Mouse (Mus musculus): ENCODE results near the gene Nphs1. TPM values are rescaled to one million over a fixed set of nuclear protein-coding genes. Genes with fewer than 3 reads are reported as not detected.

Nphs1 gene
- polyA plus RNA-seq, 2 experiments: 0.06 to 0.23 TPM

GRCm38 (mm10) chr7:30440697-30441096 lies 17.4 kb upstream of the Nphs1 start:
- Histone ChIP-seq H3K27me3 (ENCODE audit: control insufficient read depth, insufficient read depth, low read length) (no peaks in the 10 kb centered on the region), H3K9ac (ENCODE audit: low read depth, low read length, severe bottlenecking) (no peak overlapping the region), H3K27ac (replicated peaks; ENCODE audit: low read depth, low read length) (no peak overlapping the region), H3K36me3 (ENCODE audit: control insufficient read depth, insufficient read depth, low read length) (peaks cover 9% of the 10 kb centered on the region), H3K4me2 (replicated peaks; ENCODE audit: low read depth, low read length, severe bottlenecking) (no peak overlapping the region), H3K9me3 (ENCODE audit: control insufficient read depth, low read length) (no peaks in the 10 kb centered on the region), H3K4me3 (replicated peaks; ENCODE audit: low read length) (no peak overlapping the region), H3K4me1 (ENCODE audit: control insufficient read depth, insufficient read depth, low read length) (peaks cover 7% of the 10 kb centered on the region; the same call in 1 of the 2 replicates)
- peak; percentile 53 for DNase-seq (ENCODE audit: low spot score)
- TF ChIP-seq POLR2A (IDR thresholded peaks at IDR 0.05; ENCODE audit: borderline replicate concordance, extremely low read depth, insufficient read depth, insufficient read length): no peak
- ATAC-seq (ENCODE audit: low FRiP score, low read depth): no peak
- WGBS: 22% methylated on average over 5 of the region's 5 CpGs

- H3K4me2 ChIP-seq (replicated peaks; ENCODE audit: low read depth, low read length, severe bottlenecking): peak overlapping the region; percentile 79
- DNase-seq (ENCODE audit: low spot score): no peak
- peaks cover 7% of the 10 kb centered on the region; the same call in 1 of the 2 replicates for H3K4me1 ChIP-seq (ENCODE audit: control insufficient read depth, insufficient read depth, low read length)
- no peaks in the 10 kb centered on the region for H3K27me3 ChIP-seq (ENCODE audit: control insufficient read depth, insufficient read depth, low read length)
- H3K4me3 ChIP-seq (replicated peaks; ENCODE audit: low read length): 0 out of 2 replicates have a peak overlapping the region, but pooled peaks have one; percentile 67
- no peaks in the 10 kb centered on the region for H3K9me3 ChIP-seq (ENCODE audit: control insufficient read depth, low read length)
- no peak for ATAC-seq (ENCODE audit: low FRiP score, low read depth)
- TF ChIP-seq POLR2A (IDR thresholded peaks at IDR 0.05; ENCODE audit: borderline replicate concordance, extremely low read depth, insufficient read depth, insufficient read length): no peak
- 22% methylated on average over 9 of the region's 9 CpGs for WGBS
- peaks cover 5% of the 10 kb centered on the region for H3K36me3 ChIP-seq (ENCODE audit: control insufficient read depth, insufficient read depth, low read length)
- no peak overlapping the region for H3K27ac ChIP-seq (replicated peaks; ENCODE audit: low read depth, low read length)
- no peak overlapping the region for H3K9ac ChIP-seq (ENCODE audit: low read depth, low read length, severe bottlenecking)
Measured at GRCm38 (mm10) chr7:30443696-30444095, 14.4 kb upstream of the Nphs1 start.

- 2% methylated on average over 38 of the region's 38 CpGs for WGBS
- DNase-seq (ENCODE audit: low spot score): peak; percentile 35
- no peaks in the 10 kb centered on the region for H3K9me3 ChIP-seq (ENCODE audit: control insufficient read depth, low read length)
- H3K4me3 ChIP-seq (replicated peaks; ENCODE audit: low read length): peak overlapping the region; percentile 67
- peaks cover 7% of the 10 kb centered on the region; the same call in 1 of the 2 replicates for H3K4me1 ChIP-seq (ENCODE audit: control insufficient read depth, insufficient read depth, low read length)
- no peak for TF ChIP-seq POLR2A (IDR thresholded peaks at IDR 0.05; ENCODE audit: borderline replicate concordance, extremely low read depth, insufficient read depth, insufficient read length)
- H3K27ac ChIP-seq (replicated peaks; ENCODE audit: low read depth, low read length): 0 out of 2 replicates have a peak overlapping the region, but pooled peaks have one; percentile 48
- H3K27me3 ChIP-seq (ENCODE audit: control insufficient read depth, insufficient read depth, low read length): no peaks in the 10 kb centered on the region
- peaks cover 5% of the 10 kb centered on the region for H3K36me3 ChIP-seq (ENCODE audit: control insufficient read depth, insufficient read depth, low read length)
- peak; percentile 42; the same call in 1 of the 2 replicates for ATAC-seq (ENCODE audit: low FRiP score, low read depth)
- H3K4me2 ChIP-seq (replicated peaks; ENCODE audit: low read depth, low read length, severe bottlenecking): peak overlapping the region; percentile 79
- H3K9ac ChIP-seq (ENCODE audit: low read depth, low read length, severe bottlenecking): peak overlapping the region; percentile 65
Measured at GRCm38 (mm10) chr7:30444154-30444970, 13.8 kb upstream of the Nphs1 start.

GRCm38 (mm10) chr7:30444971-30445751 lies 13.0 kb upstream of the Nphs1 start, which contains the start of gene Aplp1:
Aplp1 (minus strand) TSS chr7:30445535.
- Histone ChIP-seq H3K4me2 (replicated peaks; ENCODE audit: low read depth, low read length, severe bottlenecking) (peak within 1 kb of the TSS; percentile 79), H3K9ac (ENCODE audit: low read depth, low read length, severe bottlenecking) (peak within 1 kb of the TSS; percentile 65), H3K36me3 (ENCODE audit: control insufficient read depth, insufficient read depth, low read length) (peaks cover 5% of the 10 kb centered on the region; the same call in 1 of the 2 replicates), H3K9me3 (ENCODE audit: control insufficient read depth, low read length) (no peaks in the 10 kb centered on the region), H3K4me1 (ENCODE audit: control insufficient read depth, insufficient read depth, low read length) (peaks cover 7% of the 10 kb centered on the region; the same call in 1 of the 2 replicates), H3K4me3 (replicated peaks; ENCODE audit: low read length) (peak within 1 kb of the TSS; percentile 67), H3K27ac (replicated peaks; ENCODE audit: low read depth, low read length) (peak within 1 kb of the TSS; percentile 48; the same call in 1 of the 2 replicates), H3K27me3 (ENCODE audit: control insufficient read depth, insufficient read depth, low read length) (no peaks in the 10 kb centered on the region)
- WGBS: under 1% methylated on average over 49 of the region's 72 CpGs
- TF ChIP-seq POLR2A (IDR thresholded peaks at IDR 0.05; ENCODE audit: borderline replicate concordance, extremely low read depth, insufficient read depth, insufficient read length): no peak
- DNase-seq (ENCODE audit: low spot score) (peak; percentile 43), ATAC-seq (ENCODE audit: low FRiP score, low read depth) (peak; percentile 82)

- Histone ChIP-seq H3K27me3 (ENCODE audit: control insufficient read depth, insufficient read depth, low read length) (peaks cover 34% of the 10 kb centered on the region), H3K4me3 (replicated peaks; ENCODE audit: low read length) (no peak overlapping the region), H3K36me3 (ENCODE audit: control insufficient read depth, insufficient read depth, low read length) (no peaks in the 10 kb centered on the region), H3K4me2 (replicated peaks; ENCODE audit: low read depth, low read length, severe bottlenecking) (no peak overlapping the region), H3K4me1 (ENCODE audit: control insufficient read depth, insufficient read depth, low read length) (no peaks in the 10 kb centered on the region), H3K9ac (ENCODE audit: low read depth, low read length, severe bottlenecking) (no peak overlapping the region), H3K9me3 (ENCODE audit: control insufficient read depth, low read length) (no peaks in the 10 kb centered on the region), H3K27ac (replicated peaks; ENCODE audit: low read depth, low read length) (no peak overlapping the region)
- ATAC-seq (ENCODE audit: low FRiP score, low read depth) (no peak), DNase-seq (ENCODE audit: low spot score) (no peak)
- WGBS: 70% methylated on average over 7 of the region's 7 CpGs
- no peak for TF ChIP-seq POLR2A (IDR thresholded peaks at IDR 0.05; ENCODE audit: borderline replicate concordance, extremely low read depth, insufficient read depth, insufficient read length)
Measured at GRCm38 (mm10) chr7:30450241-30450640, 7.9 kb upstream of the Nphs1 start.
